Mouse (Mus musculus) hindbrain, embryonic 16.5 days (tissue): Measurements from ENCODE around the gene 1190002N15Rik. TPM values are rescaled to one million over a fixed set of nuclear protein-coding genes. Genes with fewer than 3 reads are reported as not detected.

ENCODE experiments used
- ATAC-seq: fragments of 200-750 bp; cut with Nextera tagmentation; 2 replicates; pipeline ENCODE4 v1.8.0; 2017; ENCODE audit warnings: moderate TSS enrichment, moderate library complexity
- H3K27ac ChIP-seq: fragments of 300-500 bp; sonication (generic); 2 replicates; pipeline ENCODE4 v1.5.1; 2014; ENCODE audit warnings: low read depth, mild to moderate bottlenecking, control low read depth, low read length, moderate library complexity
- H3K27me3 ChIP-seq: fragments of 300-500 bp; sonication (generic); replicated peaks from 2 replicates; pipeline ENCODE4 v1.6.1; 2014; ENCODE audit warnings: low read length; ENCODE audit not compliant: control insufficient read depth, insufficient read depth
- H3K36me3 ChIP-seq: fragments of 300-500 bp; sonication (generic); 2 replicates; pipeline ENCODE4 v1.6.1; 2014; ENCODE audit warnings: mild to moderate bottlenecking, low read length, moderate library complexity, mixed read lengths; ENCODE audit not compliant: control insufficient read depth, insufficient read depth
- H3K4me1 ChIP-seq: fragments of 300-500 bp; sonication (generic); 2 replicates; pipeline ENCODE4 v1.6.1; 2014; ENCODE audit warnings: low read depth, low read length; ENCODE audit not compliant: control insufficient read depth, insufficient read depth
- H3K4me2 ChIP-seq: fragments of 300-500 bp; sonication (generic); 2 replicates; pipeline ENCODE4 v1.6.1; 2014; ENCODE audit warnings: mild to moderate bottlenecking, low read length, control low read depth, moderate library complexity
- H3K4me3 ChIP-seq: fragments of 300-500 bp; sonication (generic); 2 replicates; pipeline ENCODE4 v1.5.1; 2014; ENCODE audit warnings: mild to moderate bottlenecking, low read length, control low read depth, moderate library complexity
- H3K9ac ChIP-seq: fragments of 300-500 bp; sonication (generic); 2 replicates; pipeline ENCODE4 v1.6.1; 2014; ENCODE audit warnings: low read depth, mild to moderate bottlenecking, control low read depth, low read length, moderate library complexity
- H3K9me3 ChIP-seq: fragments of 300-500 bp; sonication (generic); 2 replicates; pipeline ENCODE4 v1.6.1; 2014; ENCODE audit warnings: mild to moderate bottlenecking, low read length, moderate library complexity; ENCODE audit not compliant: control insufficient read depth
- WGBS: fragments of 180-500 bp; shearing (Covaris S2); extraction: QIAGEN DNeasy Blood & Tissue Kit; methylation state at CpG from one replicate; pipeline ENCODE4 v1.1.7; 2014; 5-methylcytosine and 5-hydroxymethylcytosine counted together
- polyA plus RNA-seq: library from polyadenylated mRNA; unstranded; fragments of >200 nt; fragmentation: Nextera tagmentation; extraction: Ambion mirVana; gene quantifications from 2 replicates; pipeline ENCODE4 v1.2.1, GENCODE M21; 2015

1190002N15Rik gene
- polyA plus RNA-seq, 1 experiment from 2014 or later: 4.3 TPM

DNA sequence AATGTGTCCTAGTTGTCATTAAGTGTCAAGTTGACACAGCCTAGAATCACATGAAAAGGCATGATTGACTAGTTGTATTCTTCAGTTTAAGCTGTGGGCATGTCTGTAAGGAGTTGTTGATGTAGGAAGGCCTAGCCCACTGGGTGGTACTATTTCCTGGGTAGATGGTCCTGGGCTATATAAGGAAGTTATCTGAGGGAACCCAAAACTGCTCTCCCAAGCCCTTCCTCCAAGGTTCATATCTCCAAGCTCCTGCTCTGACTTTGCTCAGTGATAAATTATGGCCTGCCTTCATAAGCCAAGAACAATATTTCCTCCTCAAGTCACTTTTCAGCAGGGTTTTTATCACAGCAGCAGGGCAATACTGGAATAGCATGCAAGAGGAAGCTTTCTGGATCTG lies 18.4 kb upstream of the 1190002N15Rik start:
- no peaks in the 10 kb centered on the region for H3K27me3 ChIP-seq
- no peak overlapping the region for H3K27ac ChIP-seq
- no peak overlapping the region for H3K4me3 ChIP-seq
- no peak for ATAC-seq
- no peaks in the 10 kb centered on the region for H3K9me3 ChIP-seq
- no peak overlapping the region for H3K9ac ChIP-seq
- H3K36me3 ChIP-seq: no peaks in the 10 kb centered on the region
- no peak overlapping the region for H3K4me2 ChIP-seq
- no peaks in the 10 kb centered on the region for H3K4me1 ChIP-seq

DNA sequence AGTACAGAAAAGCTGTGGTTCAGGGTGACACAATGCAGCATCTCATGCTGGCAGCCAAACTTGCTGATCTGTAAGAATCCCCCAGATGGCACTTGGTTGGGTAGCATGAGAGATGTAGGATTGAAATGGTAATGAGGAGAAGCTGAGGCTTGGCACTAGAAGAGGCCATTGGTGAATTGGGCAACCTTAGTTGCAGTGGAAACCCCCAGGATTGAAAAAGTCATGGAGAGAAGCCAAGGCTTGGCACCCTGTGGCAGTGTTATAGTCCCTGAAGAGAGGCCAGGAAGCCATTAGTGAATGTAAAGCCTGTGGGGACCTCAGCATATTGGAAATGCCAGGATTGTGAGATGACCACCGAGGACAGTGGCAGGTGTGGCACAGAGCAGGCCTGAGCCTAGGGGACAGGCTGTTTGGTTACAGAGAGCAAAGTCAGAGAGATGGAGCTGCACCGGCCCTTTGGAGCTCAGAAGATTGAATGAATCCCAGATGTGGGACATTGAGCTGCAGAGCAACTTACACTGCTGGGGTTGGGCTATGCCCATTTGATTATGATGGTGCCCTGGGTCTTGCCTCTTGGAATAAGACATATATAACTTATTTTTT lies 12.7 kb upstream of the 1190002N15Rik start:
- 60% methylated on average over 2 of the region's 2 CpGs for WGBS
- peak; percentile 86 for ATAC-seq

DNA sequence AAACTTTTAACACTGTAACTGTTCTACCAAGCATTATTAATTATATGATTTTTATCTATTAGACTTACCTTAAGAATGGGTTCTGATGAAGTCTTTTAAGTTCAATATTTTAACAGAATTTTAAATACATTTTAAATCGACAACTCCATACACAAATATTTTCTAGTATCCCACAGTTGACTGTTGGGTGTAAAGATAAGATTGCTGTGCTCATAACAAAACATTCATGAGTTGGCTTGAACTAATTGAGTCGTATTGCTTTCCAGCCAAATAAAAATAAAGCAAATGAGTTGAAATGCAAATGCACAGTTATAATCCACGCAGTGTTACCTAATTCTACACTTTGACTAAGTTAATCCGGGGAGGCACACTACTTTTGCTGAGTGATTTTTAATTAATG lies 6.0 kb upstream of the 1190002N15Rik start:
- no peaks in the 10 kb centered on the region for H3K27me3 ChIP-seq
- H3K9ac ChIP-seq: no peak overlapping the region
- H3K9me3 ChIP-seq: no peaks in the 10 kb centered on the region
- H3K36me3 ChIP-seq: no peaks in the 10 kb centered on the region
- H3K4me1 ChIP-seq: peaks cover 3% of the 10 kb centered on the region
- H3K27ac ChIP-seq: no peak overlapping the region
- H3K4me2 ChIP-seq: no peak overlapping the region
- H3K4me3 ChIP-seq: no peak overlapping the region
- 89% methylated on average over 4 of the region's 4 CpGs for WGBS
- ATAC-seq: no peak

More for the DNA sequence above, 12.7 kb upstream of the 1190002N15Rik start:
- Histone ChIP-seq H3K36me3 (no peaks in the 10 kb centered on the region), H3K4me2 (no peak overlapping the region), H3K27ac (no peak overlapping the region), H3K4me1 (no peaks in the 10 kb centered on the region), H3K9me3 (no peaks in the 10 kb centered on the region), H3K27me3 (no peaks in the 10 kb centered on the region), H3K4me3 (no peak overlapping the region), H3K9ac (no peak overlapping the region)

DNA sequence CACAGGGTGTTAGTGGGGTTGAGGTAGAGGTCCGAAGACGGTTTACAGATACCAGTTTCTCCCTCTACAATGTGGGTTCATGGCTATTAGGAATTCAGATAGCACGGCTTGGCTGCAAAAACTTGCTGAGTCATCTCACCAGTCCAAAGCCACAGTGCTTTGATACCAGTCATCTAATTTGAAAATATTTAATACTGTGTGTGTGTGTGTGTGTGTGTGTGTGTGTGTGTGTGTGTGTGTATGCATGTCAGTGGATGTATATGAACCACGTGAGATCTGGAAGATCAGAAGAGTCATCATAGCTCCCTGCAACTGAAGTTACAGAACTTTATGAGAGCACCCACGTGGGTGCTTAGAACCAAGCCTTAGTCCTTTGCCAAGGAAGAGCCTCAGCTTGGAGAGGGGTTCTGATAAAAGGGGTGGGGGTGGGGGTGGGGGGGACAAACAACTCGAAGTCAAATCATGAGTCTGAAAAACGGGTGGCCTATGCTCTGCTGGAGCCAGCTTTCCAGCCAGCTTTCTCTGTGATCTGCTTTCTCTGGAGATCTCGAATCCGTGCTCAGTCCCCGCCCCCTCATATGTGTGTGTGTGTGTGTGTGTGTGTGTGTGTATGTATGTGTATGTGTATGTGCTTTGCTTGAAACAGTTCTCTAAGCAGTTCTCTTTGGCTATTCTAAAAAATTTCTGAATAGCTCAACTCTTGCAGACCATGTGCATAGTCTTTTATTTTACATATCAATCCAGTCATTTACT lies 2.6 kb upstream of the 1190002N15Rik start:
- no peak overlapping the region; the same call in 1 of the 2 replicates for H3K4me2 ChIP-seq
- H3K36me3 ChIP-seq: no peaks in the 10 kb centered on the region
- no peak for ATAC-seq
- H3K27ac ChIP-seq: no peak overlapping the region
- H3K4me3 ChIP-seq: no peak overlapping the region
- WGBS: 49% methylated on average over 10 of the region's 10 CpGs
- H3K4me1 ChIP-seq: peaks cover 3% of the 10 kb centered on the region
- H3K9ac ChIP-seq: no peak overlapping the region
- no peaks in the 10 kb centered on the region for H3K27me3 ChIP-seq
- H3K9me3 ChIP-seq: no peaks in the 10 kb centered on the region

DNA sequence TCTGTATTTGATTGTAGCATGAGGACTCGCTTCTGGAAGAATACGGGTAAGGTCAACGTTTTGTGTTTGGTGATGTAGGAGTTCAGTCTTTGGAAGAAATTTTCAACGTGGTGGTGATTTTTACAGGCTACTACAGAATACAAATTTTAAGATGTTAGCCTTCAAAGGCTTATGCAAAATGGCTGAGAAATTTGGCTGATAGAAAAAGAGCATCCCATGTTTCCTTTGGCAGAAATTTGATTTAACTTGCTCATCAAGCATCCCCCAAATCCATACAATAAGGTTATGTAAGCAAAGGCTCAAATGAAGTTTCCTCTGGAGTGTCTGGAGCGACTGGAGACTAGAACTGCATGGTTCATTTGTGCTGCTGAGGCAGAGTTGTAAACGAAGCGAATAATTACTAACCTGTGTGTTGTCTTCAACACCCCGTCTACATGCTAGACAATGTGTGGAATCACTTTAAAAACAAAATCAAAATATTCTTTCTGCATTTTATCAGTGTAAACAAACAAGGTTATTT lies 1.5 kb upstream of the 1190002N15Rik start:
- WGBS: 20% methylated on average over 8 of the region's 8 CpGs
- no peaks in the 10 kb centered on the region for H3K36me3 ChIP-seq
- peak overlapping the region; percentile 79 for H3K4me3 ChIP-seq
- H3K27me3 ChIP-seq: no peaks in the 10 kb centered on the region
- no peak overlapping the region for H3K9ac ChIP-seq
- ATAC-seq: no peak
- no peaks in the 10 kb centered on the region for H3K9me3 ChIP-seq
- H3K27ac ChIP-seq: no peak overlapping the region
- H3K4me1 ChIP-seq: peaks cover 3% of the 10 kb centered on the region
- H3K4me2 ChIP-seq: peak overlapping the region; percentile 78

DNA sequence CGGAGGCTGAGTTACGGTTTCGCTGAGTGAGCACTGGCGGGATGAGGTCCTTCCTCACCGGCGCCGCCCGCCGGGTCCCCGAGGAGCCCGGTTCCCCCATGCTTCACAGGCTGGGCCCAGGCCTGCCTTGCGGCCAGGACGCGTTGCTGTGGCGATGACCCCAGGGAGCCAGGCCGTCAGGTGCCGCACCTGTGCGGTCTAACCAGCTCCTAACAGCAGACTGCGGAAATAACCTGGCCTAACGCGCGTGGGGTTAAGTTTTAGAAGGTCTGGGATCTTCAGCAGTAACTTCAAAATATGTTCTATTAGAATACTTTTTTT lies 902 bp upstream of the 1190002N15Rik start:
- Histone ChIP-seq H3K36me3 (no peaks in the 10 kb centered on the region), H3K9me3 (no peaks in the 10 kb centered on the region), H3K9ac (peak overlapping the region; percentile 83), H3K4me3 (peak overlapping the region; percentile 79), H3K27me3 (no peaks in the 10 kb centered on the region), H3K27ac (peak overlapping the region; percentile 99), H3K4me1 (peaks cover 3% of the 10 kb centered on the region), H3K4me2 (peak overlapping the region; percentile 78)
- 0% methylated on average over 22 of the region's 22 CpGs for WGBS
- ATAC-seq: no peak

DNA sequence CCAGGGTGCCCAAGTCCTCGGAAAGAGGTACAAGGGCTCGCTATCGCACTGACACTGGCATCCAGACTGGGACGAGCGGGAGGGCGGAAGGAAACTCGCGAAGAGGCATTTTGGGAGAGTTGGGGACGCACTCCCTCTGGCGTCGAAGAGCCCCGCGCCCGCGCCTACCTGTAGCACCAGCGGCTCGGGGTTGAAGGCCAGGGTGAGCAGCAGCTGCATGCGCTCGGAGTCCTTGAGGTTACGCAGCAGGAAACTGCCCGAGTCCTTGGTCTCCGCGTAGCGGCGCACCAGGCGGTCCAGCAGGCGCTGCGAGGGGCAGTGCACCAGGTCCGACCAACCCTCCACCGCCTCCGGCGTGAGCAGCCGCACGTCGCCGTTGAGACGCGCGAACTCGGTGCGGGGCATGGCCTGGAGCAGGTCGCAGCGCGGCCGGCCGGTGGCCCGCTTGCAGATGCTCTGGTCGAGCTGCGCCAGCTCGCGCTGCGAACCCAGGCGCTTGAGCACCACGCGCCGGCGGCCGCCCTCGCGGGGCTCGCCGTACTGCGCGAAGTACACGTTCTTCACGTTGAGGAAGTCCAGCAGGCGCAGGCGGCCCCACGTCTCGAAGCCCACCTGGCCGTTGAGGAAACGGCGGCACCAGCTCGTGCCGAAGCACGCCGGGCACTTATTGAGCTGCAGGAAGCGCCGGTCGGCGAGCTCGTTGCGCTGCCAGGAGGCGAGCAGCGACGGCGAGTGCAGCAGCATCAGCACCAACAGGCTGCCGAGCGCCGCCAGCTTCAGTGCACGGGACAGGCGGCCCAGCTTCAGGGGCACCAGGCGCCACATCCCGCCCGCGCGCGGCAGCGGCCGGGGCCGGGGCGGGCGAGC lies 597 bp downstream of the 1190002N15Rik start:
- peak overlapping the region; percentile 99 for H3K27ac ChIP-seq
- peak overlapping the region; percentile 78 for H3K4me2 ChIP-seq
- H3K36me3 ChIP-seq: no peaks in the 10 kb centered on the region
- H3K9me3 ChIP-seq: no peaks in the 10 kb centered on the region
- peak; percentile 62 for ATAC-seq
- H3K4me3 ChIP-seq: peak overlapping the region; percentile 79
- H3K4me1 ChIP-seq: peaks cover 3% of the 10 kb centered on the region
- no peaks in the 10 kb centered on the region for H3K27me3 ChIP-seq
- H3K9ac ChIP-seq: peak overlapping the region; percentile 83
- WGBS: under 1% methylated on average over 83 of the region's 103 CpGs

DNA sequence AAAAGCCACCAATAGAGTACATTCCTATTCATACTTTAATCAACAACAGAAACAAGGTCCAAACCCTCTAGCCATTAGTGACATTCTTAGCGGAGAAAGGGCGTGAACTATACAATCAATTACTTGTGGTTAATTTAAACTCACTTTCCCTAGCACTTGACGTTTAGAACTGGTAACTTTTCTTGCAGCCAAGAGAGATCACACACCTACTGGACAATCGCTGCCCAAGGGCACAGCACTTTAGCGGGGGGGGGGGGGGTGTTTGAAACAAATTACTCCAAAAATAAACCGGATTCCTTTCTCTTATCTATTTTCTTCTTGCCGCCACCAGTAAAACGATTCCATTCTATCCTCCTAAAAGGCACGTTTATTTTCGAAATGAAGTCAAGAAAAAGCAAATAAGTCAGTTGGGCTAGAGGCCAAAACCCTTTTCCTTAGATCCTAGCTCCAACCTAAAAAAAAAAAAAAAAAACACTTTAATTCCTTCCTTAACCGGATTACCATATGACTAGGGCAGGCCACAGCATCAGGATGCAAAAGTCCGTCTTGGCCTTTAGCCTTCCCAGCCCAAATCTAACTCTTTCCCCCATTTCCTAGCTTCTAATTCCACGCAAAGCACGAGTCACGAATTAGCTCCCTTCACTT lies 1.5 kb downstream of the 1190002N15Rik start:
- H3K27ac ChIP-seq: peak overlapping the region; percentile 99
- no peak for ATAC-seq

More for the DNA sequence above, 1.5 kb downstream of the 1190002N15Rik start:
- Histone ChIP-seq H3K9ac (peak overlapping the region; percentile 83), H3K4me1 (peaks cover 3% of the 10 kb centered on the region), H3K4me3 (peak overlapping the region; percentile 79), H3K36me3 (no peaks in the 10 kb centered on the region), H3K9me3 (no peaks in the 10 kb centered on the region), H3K27me3 (no peaks in the 10 kb centered on the region), H3K4me2 (peak overlapping the region; percentile 78)
- under 1% methylated on average over 15 of the region's 15 CpGs for WGBS
